13 mouse cellular contexts compared by ENCODE assay signal in genomic region chr5:133802001-133802400, GRCm38 (mm10).
DNase-seq lines count a peak whose midpoint lies in the region; ATAC-seq and TF ChIP-seq lines count a peak whose summit lies in the region.
"Had no signal": no experiment of that assay in that cellular context is flagged by ENCODE, and none has a peak within 500 bp of the region (broad histone marks: within the 10 kb centered on the region; RNA-seq: fewer than 3 reads in every experiment).

No protein-coding gene starts in this region.

- H3K27ac ChIP-seq in embryonic facial prominence, embryonic 11.5 days (replicated peaks; ENCODE audit: low read depth, low read length), result no peak overlapping the region
- no peak overlapping the region for H3K27ac ChIP-seq in embryonic facial prominence, embryonic 10.5 days (replicated peaks)
- H3K27ac ChIP-seq in kidney, postnatal 0 days, result no peak overlapping the region
- H3K27ac ChIP-seq: forebrain, embryonic 13.5 days; hindbrain, embryonic 13.5 days; liver, embryonic 13.5 days had no signal

- H3K4me1 ChIP-seq in embryonic facial prominence, embryonic 11.5 days (ENCODE audit: control insufficient read depth, insufficient read depth, low read length), result no peaks in the 10 kb centered on the region
- H3K4me1 ChIP-seq in embryonic facial prominence, embryonic 10.5 days, result no peaks in the 10 kb centered on the region
- no peaks in the 10 kb centered on the region for H3K4me1 ChIP-seq in kidney, postnatal 0 days (replicated peaks; ENCODE audit: insufficient read depth, low read length)
- H3K4me1 ChIP-seq: liver, embryonic 13.5 days had no signal

- peak; percentile 48 for DNase-seq in embryonic facial prominence, embryonic 11.5 days (ENCODE audit: low spot score)
- no peak for DNase-seq in embryonic facial prominence, embryonic 10.5 days (ENCODE audit: low spot score)
- peak; percentile 60 for DNase-seq in kidney, postnatal 0 days (ENCODE audit: low spot score)
- no peak for DNase-seq in kidney, postnatal 4 days
- peak; percentile 53 for DNase-seq in retina, embryonic 14.5 days (ENCODE audit: low spot score)
- DNase-seq in retina, postnatal 1 day, result no peak
- DNase-seq in right cerebral cortex, postnatal 14 days, result no peak
- DNase-seq in MN1 (ENCODE audit: low spot score), result no peak
- DNase-seq: liver, embryonic 13.5 days; thymus, adult 18-20 months had no signal

- no peak overlapping the region for H3K9ac ChIP-seq in embryonic facial prominence, embryonic 11.5 days (replicated peaks; ENCODE audit: low read length)
- H3K9ac ChIP-seq in kidney, postnatal 0 days (ENCODE audit: low read depth, low read length), result no peak overlapping the region
- H3K9ac ChIP-seq: forebrain, embryonic 13.5 days; hindbrain, embryonic 13.5 days; liver, embryonic 13.5 days had no signal

- no peak overlapping the region for H3K4me3 ChIP-seq in embryonic facial prominence, embryonic 11.5 days (ENCODE audit: low read depth, low read length)
- no peak overlapping the region for H3K4me3 ChIP-seq in embryonic facial prominence, embryonic 10.5 days
- H3K4me3 ChIP-seq in kidney, postnatal 0 days (replicated peaks; ENCODE audit: low read depth, low read length), result no peak overlapping the region
- H3K4me3 ChIP-seq: forebrain, embryonic 13.5 days; hindbrain, embryonic 13.5 days; liver, embryonic 13.5 days had no signal

- no peaks in the 10 kb centered on the region for H3K27me3 ChIP-seq in embryonic facial prominence, embryonic 11.5 days (ENCODE audit: control insufficient read depth, insufficient read depth, low read length)
- H3K27me3 ChIP-seq in embryonic facial prominence, embryonic 10.5 days (replicated peaks; ENCODE audit: low read depth, poor library complexity, severe bottlenecking), result no peaks in the 10 kb centered on the region
- H3K27me3 ChIP-seq in kidney, postnatal 0 days (ENCODE audit: insufficient read depth, low read length), result no peaks in the 10 kb centered on the region
- H3K27me3 ChIP-seq: forebrain, embryonic 13.5 days; hindbrain, embryonic 13.5 days; liver, embryonic 13.5 days had no signal

- H3K4me2 ChIP-seq in embryonic facial prominence, embryonic 11.5 days (ENCODE audit: low read depth, low read length), result no peak overlapping the region
- no peak overlapping the region for H3K4me2 ChIP-seq in kidney, postnatal 0 days (ENCODE audit: low read length)
- H3K4me2 ChIP-seq: forebrain, embryonic 13.5 days; hindbrain, embryonic 13.5 days; liver, embryonic 13.5 days had no signal

- peak; percentile 70 for TF ChIP-seq CTCF in kidney, postnatal 0 days (IDR thresholded peaks at IDR 0.05; ENCODE audit: low read depth)

- H3K9me3 ChIP-seq in embryonic facial prominence, embryonic 11.5 days (replicated peaks; ENCODE audit: control insufficient read depth, low read length), result no peaks in the 10 kb centered on the region
- H3K9me3 ChIP-seq in embryonic facial prominence, embryonic 10.5 days, result no peaks in the 10 kb centered on the region
- 0 out of 2 replicates have a peak, but pooled peaks cover 4% of the 10 kb centered on the region for H3K9me3 ChIP-seq in kidney, postnatal 0 days (replicated peaks; ENCODE audit: low read length)
- H3K9me3 ChIP-seq: forebrain, embryonic 13.5 days; hindbrain, embryonic 13.5 days; liver, embryonic 13.5 days had no signal

- H3K36me3 ChIP-seq in embryonic facial prominence, embryonic 11.5 days (replicated peaks; ENCODE audit: control insufficient read depth, insufficient read depth, low read depth, low read length), result no peaks in the 10 kb centered on the region
- H3K36me3 ChIP-seq in embryonic facial prominence, embryonic 10.5 days (replicated peaks), result no peaks in the 10 kb centered on the region
- no peaks in the 10 kb centered on the region for H3K36me3 ChIP-seq in kidney, postnatal 0 days (ENCODE audit: insufficient read depth, low read length)
- H3K36me3 ChIP-seq: hindbrain, embryonic 13.5 days; liver, embryonic 13.5 days had no signal

- 78% methylated on average over 3 of the region's 3 CpGs for WGBS in embryonic facial prominence, embryonic 11.5 days
- WGBS in embryonic facial prominence, embryonic 10.5 days, result 81% methylated on average over 3 of the region's 3 CpGs
- WGBS in kidney, postnatal 0 days, result 85% methylated on average over 3 of the region's 3 CpGs

- no peak for ATAC-seq in embryonic facial prominence, embryonic 11.5 days (replicated peaks; ENCODE audit: insufficient number of reproducible peaks, low FRiP score, low TSS enrichment, low read depth)
- no peak for ATAC-seq in kidney, postnatal 0 days (replicated peaks; ENCODE audit: low FRiP score, low read depth)
- ATAC-seq: activated CD4-positive, CD25-positive, alpha-beta regulatory T cell, adult 4 months; forebrain, embryonic 13.5 days had no signal

Comparison
In these comparisons a context has a peak if more than half of its experiments do, and no peak if none do; other contexts are left out.
1. DNase-seq: peak in embryonic facial prominence, embryonic 11.5 days (single experiment), kidney, postnatal 0 days (single experiment) and retina, embryonic 14.5 days (single experiment); none in embryonic facial prominence, embryonic 10.5 days (single experiment), kidney, postnatal 4 days (0 of 2), retina, postnatal 1 day (single experiment), right cerebral cortex, postnatal 14 days (single experiment) and MN1 (single experiment).